Mouse (Mus musculus) midbrain, postnatal 0 days (tissue): Measurements from ENCODE around the gene Olfr521. TPM values are rescaled to one million over a fixed set of nuclear protein-coding genes. Genes with fewer than 3 reads are reported as not detected.
"Not testable (repeated sequence)": the region's sequence is repeated elsewhere in the genome, so short reads cannot be mapped to it uniquely, and the experiment has no call there.

Experiments used
- ATAC-seq: fragments of 200-750 bp; cut with Nextera tagmentation; 2 replicates; pipeline ENCODE4 v1.8.0; 2017; ENCODE audit warnings: moderate number of reproducible peaks, mild to moderate bottlenecking, moderate TSS enrichment, moderate library complexity; ENCODE audit not compliant: low FRiP score
- DNase-seq: peaks from one replicate; pipeline ENCODE4 v3.0.0-alpha.2; 2015; ENCODE audit warnings: low spot score
- H3K27ac ChIP-seq: fragments of 300-500 bp; sonication (generic); 2 replicates; pipeline ENCODE4 v1.5.1; 2014; ENCODE audit warnings: low read depth, mild to moderate bottlenecking, low read length, mixed read lengths
- H3K27me3 ChIP-seq: fragments of 300-500 bp; sonication (generic); 2 replicates; pipeline ENCODE4 v1.6.1; 2014; ENCODE audit warnings: low read length, control low read depth, mixed read lengths; ENCODE audit not compliant: insufficient read depth
- H3K36me3 ChIP-seq: fragments of 300-500 bp; sonication (generic); 2 replicates; pipeline ENCODE4 v1.6.1; 2014; ENCODE audit warnings: low read length, control low read depth, mixed read lengths; ENCODE audit not compliant: insufficient read depth
- H3K4me1 ChIP-seq: fragments of 300-500 bp; sonication (generic); 2 replicates; pipeline ENCODE4 v1.6.1; 2014; ENCODE audit warnings: mild to moderate bottlenecking, control low read depth, antibody characterized with exemption, low read length, mixed read lengths; ENCODE audit not compliant: insufficient read depth
- H3K4me2 ChIP-seq: fragments of 300-500 bp; sonication (generic); 2 replicates; pipeline ENCODE4 v1.6.1; 2014; ENCODE audit warnings: low read depth, mild to moderate bottlenecking, low read length, mixed read lengths; ENCODE audit not compliant: poor library complexity, severe bottlenecking
- H3K4me3 ChIP-seq: fragments of 300-500 bp; sonication (generic); 2 replicates; pipeline ENCODE4 v1.5.1; 2014; ENCODE audit warnings: low read depth, mild to moderate bottlenecking, low read length, moderate library complexity
- H3K9ac ChIP-seq: fragments of 300-500 bp; sonication (generic); replicated peaks from 2 replicates; pipeline ENCODE4 v1.6.1; 2014; ENCODE audit warnings: mild to moderate bottlenecking, low read length, moderate library complexity, mixed read lengths; ENCODE audit not compliant: poor library complexity, severe bottlenecking
- H3K9me3 ChIP-seq: fragments of 300-500 bp; sonication (generic); 2 replicates; pipeline ENCODE4 v1.6.1; 2016; ENCODE audit warnings: low read length, control low read depth
- CTCF ChIP-seq: IDR thresholded peaks from 2 replicates; pipeline ENCODE4 v1.5.1; 2016; ENCODE audit warnings: antibody characterized with exemption, mild to moderate bottlenecking
- WGBS: fragments of 180-500 bp; shearing (Covaris S2); extraction: QIAGEN DNeasy Blood & Tissue Kit; methylation state at CpG from one replicate; pipeline ENCODE4 v1.1.7; 2014; 5-methylcytosine and 5-hydroxymethylcytosine counted together
- polyA plus RNA-seq: library from polyadenylated mRNA; unstranded; fragments of >200 nt; fragmentation: Nextera tagmentation; extraction: Ambion mirVana; gene quantifications from 2 replicates; pipeline ENCODE4 v1.2.1, GENCODE M21; 2015
- total RNA-seq: library from RNA; depleted of rRNA; stranded (reverse); fragments of >200 nt; gene quantifications from 2 replicates; pipeline ENCODE4 v1.2.3, GENCODE M21; 2014; rRNA removed

Gene Olfr521
- total RNA-seq, result not detected in 2 replicates
- not detected in 2 replicates for polyA plus RNA-seq

GRCm38 (mm10) chr7:99763207-99763606 is at the start of gene Olfr521:
TSS of gene Olfr521 (plus strand) at chr7:99763507.
- Histone ChIP-seq H3K27me3 (no peaks in the 10 kb centered on the region), H3K9ac (no peak within 1 kb of the TSS), H3K36me3 (no peaks in the 10 kb centered on the region), H3K9me3 (peaks cover 7% of the 10 kb centered on the region; the same call in 1 of the 2 replicates), H3K4me2 (no peak within 1 kb of the TSS), H3K27ac (no peak within 1 kb of the TSS), H3K4me1 (no peaks in the 10 kb centered on the region), H3K4me3 (no peak within 1 kb of the TSS)
- ATAC-seq (no peak), DNase-seq (no peak)
- TF ChIP-seq CTCF, result no peak
- WGBS, result 93% methylated on average over 2 of the region's 2 CpGs

- H3K27me3 ChIP-seq, result no peaks in the 10 kb centered on the region
- WGBS, result 88% methylated on average over 2 of the region's 2 CpGs
- no peak overlapping the region for H3K4me3 ChIP-seq
- no peak for TF ChIP-seq CTCF
- no peak for ATAC-seq
- no peak overlapping the region for H3K4me2 ChIP-seq
- no peaks in the 10 kb centered on the region for H3K36me3 ChIP-seq
- DNase-seq, result no peak
- no peak overlapping the region for H3K27ac ChIP-seq
- no peak overlapping the region for H3K9ac ChIP-seq
- H3K4me1 ChIP-seq, result no peaks in the 10 kb centered on the region
- no peaks in the 10 kb centered on the region for H3K9me3 ChIP-seq
Observed at GRCm38 (mm10) chr7:99716536-99716935, 46.8 kb upstream of the Olfr521 start.

GRCm38 (mm10) chr7:99729973-99730372 is 33.3 kb upstream of the Olfr521 start, which contains the start of gene Olfr520:
TSS of gene Olfr520 (plus strand) at chr7:99730273.
- Histone ChIP-seq H3K4me1 (no peaks in the 10 kb centered on the region), H3K4me3 (no peak within 1 kb of the TSS), H3K36me3 (no peaks in the 10 kb centered on the region), H3K9ac (no peak within 1 kb of the TSS), H3K27me3 (no peaks in the 10 kb centered on the region), H3K4me2 (no peak within 1 kb of the TSS), H3K9me3 (no peaks in the 10 kb centered on the region), H3K27ac (no peak within 1 kb of the TSS)
- ATAC-seq (no peak), DNase-seq (no peak)
- 97% methylated on average over 2 of the region's 2 CpGs for WGBS
- TF ChIP-seq CTCF, result no peak

GRCm38 (mm10) chr7:99734612-99735011 is 28.7 kb upstream of the Olfr521 start:
- ATAC-seq (no peak), DNase-seq (no peak)
- no peak overlapping the region for H3K27ac ChIP-seq
- 96% methylated on average over 2 of the region's 2 CpGs for WGBS
- no peak for TF ChIP-seq CTCF
- H3K9ac ChIP-seq, result no peak overlapping the region
- no peaks in the 10 kb centered on the region for H3K36me3 ChIP-seq
- H3K4me1 ChIP-seq, result no peaks in the 10 kb centered on the region
- H3K4me3 ChIP-seq, result no peak overlapping the region
- no peaks in the 10 kb centered on the region for H3K9me3 ChIP-seq
- no peak overlapping the region for H3K4me2 ChIP-seq
- no peaks in the 10 kb centered on the region for H3K27me3 ChIP-seq

- not testable (repeated sequence) for H3K27ac ChIP-seq, H3K4me1 ChIP-seq, H3K4me3 ChIP-seq, H3K4me2 ChIP-seq, DNase-seq, H3K36me3 ChIP-seq, H3K9ac ChIP-seq, ATAC-seq, H3K9me3 ChIP-seq, H3K27me3 ChIP-seq
- 99% methylated on average over 9 of the region's 9 CpGs for WGBS
Observed at GRCm38 (mm10) chr7:99735491-99735890, 27.8 kb upstream of the Olfr521 start.

GRCm38 (mm10) chr7:99739276-99739675 is 24.0 kb upstream of the Olfr521 start:
- WGBS, result 43% methylated on average over 9 of the region's 9 CpGs
- no peak for ATAC-seq
- TF ChIP-seq CTCF, result no peak
- Histone ChIP-seq H3K27me3 (no peaks in the 10 kb centered on the region), H3K9ac (no peak overlapping the region), H3K9me3 (no peaks in the 10 kb centered on the region), H3K27ac (no peak overlapping the region), H3K36me3 (no peaks in the 10 kb centered on the region), H3K4me3 (no peak overlapping the region), H3K4me2 (no peak overlapping the region), H3K4me1 (no peaks in the 10 kb centered on the region)
- no peak for DNase-seq
